Mouse (Mus musculus) frontal cortex, postnatal 25 days (tissue): ENCODE measurements around the gene Tbc1d2.
"Not testable (repeated sequence)": the region's sequence is repeated elsewhere in the genome, so short reads cannot be mapped to it uniquely, and the experiment has no call there.

Experiments used
- DNase-seq, 2 experiments: peaks; one replicate each; pipeline ENCODE4 v3.0.0; 2022; ENCODE audit warnings: low spot score in 2 of 2

Gene Tbc1d2

GRCm38 (mm10) chr4:46601844-46602423, 48.1 kb downstream of the Tbc1d2 start, which contains the start of gene Coro2a:
TSS of gene Coro2a (minus strand) at chr4:46602202.
- DNase-seq = peak; percentile 80 to 83

- DNase-seq = no peak
Measured at GRCm38 (mm10) chr4:46601258-46601843, 48.7 kb downstream of the Tbc1d2 start.

- no peak for DNase-seq
Measured at GRCm38 (mm10) chr4:46600473-46601257, 49.3 kb downstream of the Tbc1d2 start.

DNA sequence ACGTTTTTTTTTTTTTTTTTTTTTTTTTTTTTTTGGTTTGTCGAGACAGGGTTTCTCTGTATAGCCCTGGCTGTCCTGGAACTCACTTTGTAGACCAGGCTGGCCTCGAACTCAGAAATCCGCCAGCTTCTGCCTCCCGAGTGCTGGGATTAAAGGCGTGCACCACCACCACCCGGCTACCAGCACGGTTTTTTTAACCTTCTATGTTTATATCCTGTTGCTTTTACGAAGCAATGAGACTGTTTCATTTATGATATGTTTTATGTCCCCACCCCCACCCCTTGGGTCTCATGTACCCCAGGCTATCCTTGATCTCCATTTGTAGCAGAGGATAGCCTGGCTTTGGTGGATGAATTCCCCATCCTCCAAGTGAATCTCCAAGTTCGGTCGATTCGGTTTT, 50.4 kb downstream of the Tbc1d2 start:
- DNase-seq = not testable (repeated sequence)

DNA sequence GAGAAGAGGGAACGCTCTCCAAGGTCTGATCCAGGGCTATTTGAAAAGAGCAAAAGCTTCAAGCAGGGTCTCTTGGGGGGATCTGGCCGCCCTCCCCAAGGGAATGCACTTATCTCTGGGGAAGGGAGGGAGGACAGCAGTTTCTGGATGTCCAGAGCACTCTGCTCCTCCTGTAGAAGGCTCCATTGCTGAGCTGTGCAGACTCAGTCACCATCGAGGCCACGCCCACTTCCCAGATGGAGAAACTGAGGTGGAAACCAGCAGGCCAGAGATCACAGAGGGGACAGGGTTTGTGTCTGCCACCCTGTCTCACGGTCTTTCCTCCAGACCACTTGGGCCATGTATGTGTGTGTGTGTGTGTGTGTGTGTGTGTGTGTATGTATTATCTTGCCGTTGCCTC, 51.0 kb downstream of the Tbc1d2 start:
- DNase-seq = no peak

DNA sequence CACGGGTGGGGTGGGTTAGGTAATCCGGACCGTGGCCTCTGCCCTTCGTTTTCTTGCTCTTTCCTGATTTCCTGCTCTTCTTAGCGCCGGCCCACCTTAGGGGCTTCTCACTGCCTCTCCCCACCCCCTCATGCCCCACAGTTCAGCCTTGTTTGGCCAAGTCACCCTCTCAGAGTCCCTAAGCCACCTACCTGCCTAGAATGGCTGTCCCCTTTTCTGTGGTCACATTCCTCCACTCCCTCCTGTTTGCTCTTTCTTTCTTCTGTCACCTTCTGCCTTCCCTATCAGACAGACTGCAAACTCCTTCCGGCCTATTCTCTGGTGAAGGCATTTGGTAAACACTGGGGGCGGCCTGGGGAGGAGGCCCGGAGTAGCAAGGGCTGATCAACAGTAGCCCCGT, 51.9 kb downstream of the Tbc1d2 start:
- no peak for DNase-seq

GRCm38 (mm10) chr4:46597286-46597961, 52.6 kb downstream of the Tbc1d2 start:
- DNase-seq = no peak

- DNase-seq = no peak
Measured at GRCm38 (mm10) chr4:46596398-46596797, 53.6 kb downstream of the Tbc1d2 start.

DNA sequence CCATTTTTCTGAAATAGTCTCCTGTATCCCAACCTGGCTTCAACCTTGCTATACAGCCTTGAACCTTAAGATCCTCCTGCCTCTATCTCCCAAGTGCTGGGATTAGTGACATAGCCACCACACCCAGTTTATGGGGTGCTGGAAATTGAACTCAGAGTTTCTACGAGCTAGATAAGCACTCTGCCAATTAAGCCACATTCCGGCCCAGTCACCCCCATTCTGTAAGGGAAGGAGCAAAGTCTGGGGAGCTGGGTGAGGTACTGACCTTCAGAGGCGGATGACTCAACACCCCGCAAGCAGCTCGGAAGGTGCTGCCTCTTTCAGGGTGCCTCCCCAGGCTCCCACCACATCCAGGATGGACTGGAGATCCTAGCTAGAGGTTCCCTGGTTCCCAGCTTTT, 55.9 kb downstream of the Tbc1d2 start:
- no peak for DNase-seq

DNA sequence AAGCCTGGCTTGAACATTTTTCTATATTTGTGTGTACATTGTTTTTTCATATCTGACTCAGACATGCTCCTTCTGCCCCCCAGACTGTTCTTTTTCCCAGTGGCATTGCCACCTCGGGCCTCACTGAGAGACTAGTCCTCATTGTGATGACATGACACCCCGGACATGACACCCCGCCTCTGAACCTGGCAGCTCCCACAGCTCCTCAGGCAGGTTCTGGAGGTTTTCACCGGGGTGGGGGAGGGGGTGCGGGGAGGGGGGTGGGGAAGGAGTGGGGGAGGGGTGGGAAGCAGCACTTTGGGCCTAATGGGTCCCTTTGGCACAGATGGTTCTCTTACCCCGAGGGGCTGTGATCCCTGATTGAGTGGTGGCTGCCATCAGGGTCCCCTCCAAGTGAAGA, 56.5 kb downstream of the Tbc1d2 start:
- DNase-seq = no peak

DNA sequence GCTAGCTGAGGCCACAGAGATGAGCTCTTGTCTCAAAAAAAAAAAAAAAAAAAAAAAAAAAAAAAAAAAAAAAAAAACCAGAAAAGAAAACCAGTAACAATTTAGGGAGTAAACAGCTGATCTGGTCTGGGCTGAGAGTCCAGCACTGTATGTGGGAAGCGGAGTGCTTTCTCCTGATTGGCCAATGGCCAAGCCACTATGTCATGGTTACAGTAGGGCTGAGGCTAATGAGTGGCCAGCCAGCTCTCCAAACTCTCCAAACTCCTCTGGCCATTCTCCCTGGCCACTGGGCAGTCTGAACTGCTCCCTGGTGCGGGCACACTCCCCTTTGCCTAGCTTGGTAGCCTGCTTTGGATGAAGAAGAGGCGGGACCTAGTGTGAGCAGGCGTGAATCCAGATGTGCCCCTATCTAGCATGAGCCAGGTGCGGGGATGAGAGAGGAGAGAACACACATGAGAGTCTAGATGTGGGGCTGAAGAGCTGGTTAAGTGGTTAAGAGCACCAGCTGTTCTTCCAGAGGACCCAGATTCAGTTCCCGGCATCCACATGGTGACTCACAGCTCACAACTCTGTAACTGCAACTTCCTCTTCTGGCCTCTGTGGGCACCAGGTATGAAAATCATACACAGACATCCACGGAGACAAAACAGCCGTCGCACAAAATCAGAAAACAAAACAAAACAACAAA, 58.0 kb downstream of the Tbc1d2 start:
- DNase-seq = no peak

GRCm38 (mm10) chr4:46590810-46591209, 59.2 kb downstream of the Tbc1d2 start:
- no peak for DNase-seq

DNA sequence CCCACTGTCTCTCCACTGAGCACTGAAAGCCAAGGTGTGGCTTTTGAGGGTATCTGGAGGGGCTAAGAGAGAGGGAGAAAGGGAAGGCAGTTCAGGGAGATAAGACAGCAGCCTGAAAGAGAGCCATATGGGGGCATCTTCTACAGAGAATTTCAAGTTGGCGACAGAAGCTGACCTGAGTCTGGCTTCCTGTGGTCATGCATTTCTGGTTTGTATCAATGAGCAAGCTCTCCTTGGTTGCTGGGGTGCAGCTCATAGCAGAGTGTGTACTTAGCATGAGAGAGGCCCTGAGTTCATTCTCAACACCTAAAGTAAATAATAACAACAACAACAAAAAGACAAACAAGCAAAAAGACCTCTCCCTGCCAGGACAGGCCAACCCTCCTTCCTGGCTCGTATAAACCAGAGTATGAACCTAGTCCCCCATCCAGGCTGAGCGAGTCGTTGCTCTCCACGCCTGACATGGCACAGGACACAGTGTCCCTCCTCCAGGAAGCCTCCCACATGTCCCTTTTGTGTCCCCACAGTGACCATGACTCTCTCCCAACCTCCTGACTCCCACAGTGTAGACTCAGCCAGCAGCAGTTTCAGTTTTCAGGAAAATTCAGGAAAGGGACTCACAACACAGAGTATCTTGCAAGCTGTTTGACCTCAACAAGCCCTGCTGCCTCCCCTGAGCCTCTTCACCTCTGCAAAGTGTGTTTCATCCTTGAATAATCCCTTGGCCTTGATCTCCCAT, 59.9 kb downstream of the Tbc1d2 start:
- no peak for DNase-seq

DNA sequence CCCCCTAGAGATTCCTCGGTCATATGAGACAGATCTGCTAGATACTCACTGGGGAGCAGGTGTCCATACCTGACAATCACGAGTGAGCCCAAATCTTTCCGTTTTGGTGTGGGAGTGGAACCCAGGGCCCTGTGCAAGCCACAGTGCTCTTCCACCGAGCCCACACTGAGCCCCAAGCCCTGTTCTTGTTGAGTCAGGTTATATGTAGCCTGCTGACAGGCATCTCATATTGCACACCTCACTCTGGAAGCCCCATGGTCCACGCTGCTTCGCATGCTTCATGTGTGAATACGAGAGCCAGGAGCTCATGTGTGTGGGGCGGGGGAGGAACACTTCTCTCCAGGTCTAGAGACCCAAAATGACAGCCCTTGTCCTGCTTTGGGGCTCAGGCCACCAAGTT, 60.9 kb downstream of the Tbc1d2 start:
- DNase-seq = no peak

DNA sequence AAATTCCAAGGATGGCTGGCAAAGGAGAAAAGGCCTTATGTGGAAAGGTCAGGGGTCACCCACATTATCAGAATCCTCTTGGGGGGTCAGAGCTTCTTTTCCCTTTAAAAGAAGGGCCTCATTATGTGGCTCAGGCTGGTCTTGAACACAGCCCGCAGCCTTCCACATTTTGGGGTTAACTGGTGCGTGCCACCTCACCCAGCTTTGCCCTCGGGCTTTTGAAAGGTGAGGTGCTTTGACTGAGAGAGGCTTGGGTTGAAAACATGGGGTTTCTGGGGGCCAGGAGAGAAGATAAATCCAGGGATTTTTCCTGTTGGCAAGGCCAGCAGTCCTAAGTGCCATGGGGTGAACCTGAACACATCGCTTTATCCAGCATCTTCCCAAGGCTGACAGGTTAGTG, 63.5 kb downstream of the Tbc1d2 start:
- DNase-seq = no peak

DNA sequence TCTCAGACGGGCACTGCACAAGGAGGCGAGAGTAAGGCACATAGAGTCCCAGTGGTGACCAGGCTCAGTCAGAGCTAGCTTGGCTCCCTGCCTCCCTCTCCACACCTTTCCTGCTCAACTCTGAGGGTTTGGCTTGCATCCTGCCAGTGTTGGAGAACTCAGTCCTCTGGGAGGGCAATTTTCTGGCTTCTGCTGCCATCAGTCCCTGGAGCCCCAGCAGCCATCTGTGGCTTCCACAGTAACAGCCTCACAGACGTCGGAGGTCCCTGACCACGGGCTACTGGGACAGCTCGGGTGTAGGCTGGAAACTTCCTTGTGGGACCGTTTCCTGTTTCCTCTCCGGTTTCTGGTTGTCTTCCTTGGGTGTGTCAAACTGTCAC, 64.2 kb downstream of the Tbc1d2 start:
- no peak for DNase-seq

DNA sequence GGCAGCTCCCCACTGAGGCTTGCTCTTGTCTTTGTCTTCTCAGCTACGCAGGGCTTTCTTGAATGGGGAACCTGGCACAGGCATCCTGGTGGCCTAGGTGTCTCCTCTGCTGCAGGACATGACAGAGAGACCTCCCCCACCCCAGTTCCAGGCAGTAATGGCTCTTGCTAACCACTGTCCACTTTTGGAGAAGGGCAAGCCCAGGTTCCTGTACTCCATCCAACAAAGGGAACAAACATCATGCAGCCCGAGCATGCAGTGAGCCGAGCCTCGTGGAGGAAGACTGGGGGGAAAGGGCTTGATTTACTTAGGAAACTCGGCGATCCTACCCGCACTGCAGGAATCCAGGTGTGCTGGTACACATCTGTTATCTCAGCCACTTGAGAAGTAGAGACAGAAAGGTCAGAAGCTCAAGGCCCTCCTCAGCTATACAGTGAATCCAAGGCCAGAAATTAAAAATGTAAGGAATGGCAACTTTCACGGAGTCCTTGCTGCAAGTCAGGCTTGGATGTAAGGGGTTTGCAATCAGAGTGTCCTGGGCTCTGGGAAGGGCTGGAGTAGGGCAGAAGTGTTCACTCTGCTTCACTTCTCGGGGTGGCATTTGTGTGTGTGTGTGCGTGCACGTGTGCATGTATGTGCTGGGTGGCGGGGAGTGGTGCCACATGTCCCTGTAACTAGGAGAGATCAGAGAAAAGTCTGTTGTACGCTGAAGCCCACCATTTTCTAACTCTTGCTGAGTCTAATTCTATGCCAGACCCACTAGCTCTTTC, 64.8 kb downstream of the Tbc1d2 start:
- DNase-seq = no peak

- not testable (repeated sequence) for DNase-seq
Measured at GRCm38 (mm10) chr4:46584536-46584935, 65.5 kb downstream of the Tbc1d2 start.

- not testable (repeated sequence) for DNase-seq
Measured at GRCm38 (mm10) chr4:46584084-46584483, 65.9 kb downstream of the Tbc1d2 start.

- not testable (repeated sequence) for DNase-seq
Measured at GRCm38 (mm10) chr4:46582024-46582423, 68.0 kb downstream of the Tbc1d2 start.
